Mouse (Mus musculus): ENCODE data around the gene Epc2. TPM values are rescaled to one million over a fixed set of nuclear protein-coding genes. Genes with fewer than 3 reads are reported as not detected.

The Epc2 gene
- 12.3 and 14.4 TPM in 2 replicates for polyA plus RNA-seq (2014; fragmentation: Nextera tagmentation; extraction: Ambion mirVana)

DNA sequence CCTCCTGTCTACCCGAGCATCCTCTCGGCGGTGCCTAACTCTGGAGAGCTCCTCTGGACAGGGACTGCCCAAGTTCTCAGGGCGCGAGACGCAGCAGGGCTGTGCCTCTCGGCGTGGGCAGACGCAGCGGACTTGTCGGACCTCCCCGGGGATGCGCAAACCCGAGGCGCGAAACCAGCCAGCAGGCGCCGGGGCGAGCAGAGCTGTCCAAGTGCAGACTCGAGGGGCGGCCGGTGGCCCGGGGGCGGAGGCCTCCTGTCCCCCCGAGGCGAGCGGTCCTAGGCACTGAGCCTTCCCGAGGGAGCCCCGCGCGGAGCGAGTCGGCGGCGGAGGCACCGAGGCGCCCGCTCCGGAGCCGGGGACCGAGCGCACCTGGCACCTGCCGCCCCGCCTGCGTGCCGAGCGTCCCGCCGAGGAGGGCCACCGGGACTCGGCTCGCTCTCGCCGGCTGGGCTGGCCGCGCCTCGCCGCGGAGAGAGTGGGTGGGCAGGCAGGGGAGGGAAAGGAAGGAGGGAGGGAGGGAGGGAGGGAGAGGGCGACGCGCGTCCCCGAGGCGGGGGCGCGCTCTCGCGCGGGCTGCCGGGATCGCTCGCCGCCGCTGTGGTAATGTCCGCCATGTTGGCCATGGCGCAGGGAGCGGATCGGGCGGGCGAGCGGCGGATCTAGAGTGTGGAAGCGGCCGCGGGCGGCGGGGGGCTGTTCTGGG lies at the start of gene Epc2:
Epc2 (plus strand) TSS at position 556 of the 706 bp plus-strand sequence.
- Histone ChIP-seq H3K9me3 (ENCODE audit: control insufficient read depth, low read length) (no peaks in the 10 kb centered on the region), H3K27ac (ENCODE audit: low read depth, low read length) (peak within 1 kb of the TSS; percentile 99), H3K4me3 (ENCODE audit: low read depth, low read length) (peak within 1 kb of the TSS; percentile 87), H3K9ac (ENCODE audit: low read length) (peak within 1 kb of the TSS; percentile 97), H3K27me3 (ENCODE audit: control insufficient read depth, insufficient read depth, low read length) (no peaks in the 10 kb centered on the region), H3K36me3 (ENCODE audit: control insufficient read depth, insufficient read depth, low read length) (no peaks in the 10 kb centered on the region), H3K4me1 (replicated peaks; ENCODE audit: control insufficient read depth, insufficient read depth, low read length) (0 out of 2 replicates have a peak, but pooled peaks cover 5% of the 10 kb centered on the region), H3K4me2 (ENCODE audit: low read depth, low read length, severe bottlenecking) (peak within 1 kb of the TSS; percentile 82)
- ATAC-seq (replicated peaks; ENCODE audit: low FRiP score) (peak; percentile 85), DNase-seq (ENCODE audit: low spot score) (peak; percentile 97)
- under 1% methylated on average over 81 of the region's 88 CpGs for WGBS

DNA sequence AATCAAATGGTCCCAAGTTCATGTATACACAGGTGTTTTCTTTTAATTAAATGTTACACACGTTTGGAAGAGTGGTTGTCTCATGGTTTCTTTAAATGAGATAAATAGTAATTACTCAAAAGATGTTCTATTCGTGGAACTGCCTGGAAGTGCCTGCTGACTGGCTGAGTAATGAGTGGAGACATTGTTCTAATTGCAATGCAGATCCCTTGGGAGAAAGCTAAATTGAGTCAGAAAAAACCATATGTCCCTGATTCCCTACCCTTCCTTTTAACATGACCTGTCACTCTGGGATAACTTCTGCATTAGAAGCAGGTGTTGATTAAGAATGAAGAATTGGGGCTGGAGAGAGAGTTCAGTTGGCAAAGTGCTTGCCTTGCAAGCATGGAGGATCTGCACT lies 45.3 kb upstream of the Epc2 start:
- Histone ChIP-seq H3K36me3 (ENCODE audit: control insufficient read depth, insufficient read depth, low read length) (no peaks in the 10 kb centered on the region), H3K4me1 (replicated peaks; ENCODE audit: control insufficient read depth, insufficient read depth, low read length) (no peaks in the 10 kb centered on the region), H3K4me2 (ENCODE audit: low read depth, low read length, severe bottlenecking) (no peak overlapping the region), H3K4me3 (ENCODE audit: low read depth, low read length) (no peak overlapping the region), H3K9me3 (ENCODE audit: control insufficient read depth, low read length) (no peaks in the 10 kb centered on the region), H3K27me3 (ENCODE audit: control insufficient read depth, insufficient read depth, low read length) (no peaks in the 10 kb centered on the region), H3K9ac (ENCODE audit: low read length) (no peak overlapping the region), H3K27ac (ENCODE audit: low read depth, low read length) (no peak overlapping the region)
- 49% methylated on average over 2 of the region's 2 CpGs for WGBS
- ATAC-seq (replicated peaks; ENCODE audit: low FRiP score) (no peak), DNase-seq (ENCODE audit: low spot score) (no peak)

DNA sequence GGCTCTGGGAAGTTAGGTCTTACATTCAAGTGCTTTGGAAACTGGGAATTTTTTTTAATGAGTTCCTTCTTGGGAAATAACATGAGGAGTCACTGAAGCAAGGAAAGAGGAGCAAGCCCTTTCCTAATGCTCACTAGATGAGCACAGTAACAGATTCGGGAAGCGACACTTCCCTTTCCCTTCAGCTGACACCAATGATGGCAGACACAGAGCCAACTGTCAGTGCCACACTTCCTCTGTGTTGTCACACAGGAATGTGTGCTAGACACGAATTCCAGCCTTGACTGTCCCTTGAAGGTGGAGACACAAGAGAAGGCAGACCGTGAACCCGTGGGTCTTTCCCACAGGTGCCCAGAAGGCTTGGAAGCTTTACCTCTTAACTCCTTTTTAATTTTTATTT lies 39.6 kb upstream of the Epc2 start:
- H3K4me3 ChIP-seq (ENCODE audit: low read depth, low read length), result no peak overlapping the region
- no peaks in the 10 kb centered on the region for H3K27me3 ChIP-seq (ENCODE audit: control insufficient read depth, insufficient read depth, low read length)
- no peak overlapping the region for H3K27ac ChIP-seq (ENCODE audit: low read depth, low read length)
- H3K36me3 ChIP-seq (ENCODE audit: control insufficient read depth, insufficient read depth, low read length), result no peaks in the 10 kb centered on the region
- no peak for ATAC-seq (replicated peaks; ENCODE audit: low FRiP score)
- no peak for DNase-seq (ENCODE audit: low spot score)
- no peaks in the 10 kb centered on the region for H3K4me1 ChIP-seq (replicated peaks; ENCODE audit: control insufficient read depth, insufficient read depth, low read length)
- no peak overlapping the region for H3K9ac ChIP-seq (ENCODE audit: low read length)
- no peaks in the 10 kb centered on the region for H3K9me3 ChIP-seq (ENCODE audit: control insufficient read depth, low read length)
- WGBS, result 88% methylated on average over 5 of the region's 5 CpGs
- no peak overlapping the region for H3K4me2 ChIP-seq (ENCODE audit: low read depth, low read length, severe bottlenecking)

DNA sequence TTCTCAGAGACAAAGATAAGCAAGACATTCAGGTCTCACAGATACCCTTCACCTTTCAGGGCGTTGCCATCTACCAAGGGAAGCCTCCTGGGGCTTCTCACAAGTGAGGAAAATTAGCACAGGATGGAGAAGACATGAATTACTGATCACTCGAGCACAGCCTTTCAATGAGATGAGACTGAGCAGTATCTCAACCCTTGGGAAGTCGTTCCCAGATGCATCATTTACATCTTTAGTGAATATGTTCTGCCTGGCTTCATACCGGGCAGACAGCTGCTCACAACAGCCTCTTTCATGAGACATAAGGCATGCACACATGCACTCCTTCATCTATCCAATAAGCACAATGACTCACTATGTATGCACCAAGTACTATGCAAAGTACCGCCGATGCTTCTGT lies 38.7 kb upstream of the Epc2 start:
- ATAC-seq (replicated peaks; ENCODE audit: low FRiP score) (no peak), DNase-seq (ENCODE audit: low spot score) (no peak)
- Histone ChIP-seq H3K4me2 (ENCODE audit: low read depth, low read length, severe bottlenecking) (no peak overlapping the region), H3K27me3 (ENCODE audit: control insufficient read depth, insufficient read depth, low read length) (no peaks in the 10 kb centered on the region), H3K4me1 (replicated peaks; ENCODE audit: control insufficient read depth, insufficient read depth, low read length) (no peaks in the 10 kb centered on the region), H3K4me3 (ENCODE audit: low read depth, low read length) (no peak overlapping the region), H3K9me3 (ENCODE audit: control insufficient read depth, low read length) (no peaks in the 10 kb centered on the region), H3K36me3 (ENCODE audit: control insufficient read depth, insufficient read depth, low read length) (no peaks in the 10 kb centered on the region), H3K9ac (ENCODE audit: low read length) (no peak overlapping the region), H3K27ac (ENCODE audit: low read depth, low read length) (no peak overlapping the region)
- 80% methylated on average over 6 of the region's 6 CpGs for WGBS

DNA sequence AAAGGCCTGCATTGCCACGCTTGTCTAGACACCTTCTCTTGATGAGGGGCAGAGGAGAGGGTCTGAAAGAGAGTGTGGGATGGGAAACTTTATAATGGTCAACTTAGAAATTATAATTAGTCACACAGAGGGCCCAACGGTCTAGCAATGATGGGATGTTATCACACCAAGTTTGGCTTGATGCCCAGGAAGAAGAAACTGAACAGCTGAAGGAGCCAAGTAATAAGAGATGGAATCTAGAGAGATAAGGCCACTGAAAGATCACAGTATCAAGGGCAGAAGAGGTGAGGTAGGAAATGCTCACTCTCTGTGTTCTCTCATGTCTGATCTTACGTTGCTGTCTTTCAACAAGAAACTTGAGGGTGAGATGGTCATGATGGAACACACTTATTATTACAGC lies 35.4 kb upstream of the Epc2 start:
- Histone ChIP-seq H3K9me3 (ENCODE audit: control insufficient read depth, low read length) (no peaks in the 10 kb centered on the region), H3K27me3 (ENCODE audit: control insufficient read depth, insufficient read depth, low read length) (no peaks in the 10 kb centered on the region), H3K27ac (ENCODE audit: low read depth, low read length) (no peak overlapping the region), H3K36me3 (ENCODE audit: control insufficient read depth, insufficient read depth, low read length) (no peaks in the 10 kb centered on the region), H3K9ac (ENCODE audit: low read length) (no peak overlapping the region), H3K4me3 (ENCODE audit: low read depth, low read length) (no peak overlapping the region), H3K4me1 (replicated peaks; ENCODE audit: control insufficient read depth, insufficient read depth, low read length) (no peaks in the 10 kb centered on the region), H3K4me2 (ENCODE audit: low read depth, low read length, severe bottlenecking) (no peak overlapping the region)
- 88% methylated on average over 3 of the region's 3 CpGs for WGBS
- DNase-seq (ENCODE audit: low spot score), result no peak
- ATAC-seq (replicated peaks; ENCODE audit: low FRiP score), result no peak

DNA sequence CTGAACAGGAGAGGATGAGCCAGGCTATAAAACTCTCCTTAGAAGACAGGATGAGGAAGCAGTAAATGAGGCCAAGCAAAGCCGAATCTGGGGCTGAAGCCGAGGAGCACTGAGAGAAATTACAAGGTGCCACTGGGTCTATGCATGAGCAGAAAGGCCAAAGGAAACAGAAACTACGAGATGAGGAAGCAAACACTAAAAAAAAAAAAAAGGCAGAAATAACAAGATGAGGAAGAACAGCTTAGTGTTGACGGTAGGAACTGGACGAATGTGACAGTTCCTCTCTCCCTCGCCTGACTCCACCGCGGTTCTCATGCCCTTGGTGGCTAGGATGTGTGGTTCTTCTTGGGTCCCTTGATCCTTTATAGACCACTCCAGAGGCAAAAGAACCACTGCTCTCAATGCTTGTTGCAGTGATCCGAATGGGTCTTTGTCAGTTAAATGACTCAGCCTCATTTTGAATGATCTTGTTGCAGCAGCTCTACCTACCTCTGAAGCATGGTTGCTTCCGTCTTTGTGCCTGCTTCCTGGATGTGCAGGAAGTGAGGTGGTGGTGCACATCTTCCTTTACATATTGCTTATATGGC lies 34.2 kb upstream of the Epc2 start:
- Histone ChIP-seq H3K4me1 (replicated peaks; ENCODE audit: control insufficient read depth, insufficient read depth, low read length) (no peaks in the 10 kb centered on the region), H3K36me3 (ENCODE audit: control insufficient read depth, insufficient read depth, low read length) (no peaks in the 10 kb centered on the region), H3K9ac (ENCODE audit: low read length) (no peak overlapping the region), H3K9me3 (ENCODE audit: control insufficient read depth, low read length) (no peaks in the 10 kb centered on the region), H3K4me3 (ENCODE audit: low read depth, low read length) (no peak overlapping the region), H3K27ac (ENCODE audit: low read depth, low read length) (no peak overlapping the region), H3K4me2 (ENCODE audit: low read depth, low read length, severe bottlenecking) (no peak overlapping the region), H3K27me3 (ENCODE audit: control insufficient read depth, insufficient read depth, low read length) (no peaks in the 10 kb centered on the region)
- WGBS, result 89% methylated on average over 10 of the region's 10 CpGs
- ATAC-seq (replicated peaks; ENCODE audit: low FRiP score) (no peak), DNase-seq (ENCODE audit: low spot score) (no peak)

DNA sequence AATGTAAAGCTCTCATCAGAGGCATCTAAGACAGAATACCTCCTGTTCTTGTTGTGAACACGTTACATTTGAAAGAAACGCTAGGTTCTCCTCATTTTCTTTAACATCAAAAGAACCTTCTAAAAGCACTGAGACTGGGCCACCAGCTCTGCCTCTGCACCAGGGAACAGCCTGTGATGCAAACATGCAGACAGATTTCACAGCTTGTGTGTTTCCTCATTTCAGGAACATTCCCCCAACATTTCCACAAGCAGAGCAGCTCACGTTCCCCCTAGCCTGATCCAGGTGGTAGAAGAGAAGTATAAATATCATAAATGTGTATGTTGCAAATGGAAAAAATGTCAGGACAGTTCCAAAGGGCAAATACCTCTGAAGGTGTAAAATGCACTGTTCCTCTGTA lies 30.9 kb upstream of the Epc2 start:
- H3K9ac ChIP-seq (ENCODE audit: low read length), result no peak overlapping the region
- no peak for DNase-seq (ENCODE audit: low spot score)
- WGBS, result 83% methylated on average over 3 of the region's 3 CpGs

DNA sequence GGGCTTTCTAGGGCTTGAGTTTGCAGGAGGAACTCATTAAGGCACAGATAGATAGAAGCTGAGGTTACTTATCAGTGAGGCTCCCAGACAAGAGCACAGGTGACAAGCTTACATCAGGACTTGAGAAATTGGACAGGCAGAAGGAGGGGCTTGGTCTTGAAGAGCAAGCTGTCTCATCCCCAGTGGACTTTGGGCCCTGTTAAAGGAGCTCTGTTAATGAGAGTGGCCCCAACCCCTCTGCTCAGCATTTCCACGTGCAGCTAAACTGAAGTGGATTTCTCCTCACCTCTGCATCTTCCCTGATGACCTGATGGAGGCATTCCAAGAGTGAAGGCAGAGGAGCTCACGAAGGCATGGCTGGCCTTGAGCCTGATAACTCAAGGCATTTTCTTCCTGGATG lies 27.4 kb upstream of the Epc2 start:
- H3K4me3 ChIP-seq (ENCODE audit: low read depth, low read length), result no peak overlapping the region
- H3K36me3 ChIP-seq (ENCODE audit: control insufficient read depth, insufficient read depth, low read length), result no peaks in the 10 kb centered on the region
- no peaks in the 10 kb centered on the region for H3K27me3 ChIP-seq (ENCODE audit: control insufficient read depth, insufficient read depth, low read length)
- no peak overlapping the region for H3K9ac ChIP-seq (ENCODE audit: low read length)
- H3K27ac ChIP-seq (ENCODE audit: low read depth, low read length), result no peak overlapping the region
- WGBS, result 86% methylated on average over 2 of the region's 2 CpGs
- DNase-seq (ENCODE audit: low spot score) (no peak), ATAC-seq (replicated peaks; ENCODE audit: low FRiP score) (no peak)
- H3K4me1 ChIP-seq (replicated peaks; ENCODE audit: control insufficient read depth, insufficient read depth, low read length), result no peaks in the 10 kb centered on the region
- H3K9me3 ChIP-seq (ENCODE audit: control insufficient read depth, low read length), result no peaks in the 10 kb centered on the region
- no peak overlapping the region for H3K4me2 ChIP-seq (ENCODE audit: low read depth, low read length, severe bottlenecking)

More for the DNA sequence above, 30.9 kb upstream of the Epc2 start:
- Histone ChIP-seq H3K4me2 (ENCODE audit: low read depth, low read length, severe bottlenecking) (no peak overlapping the region), H3K36me3 (ENCODE audit: control insufficient read depth, insufficient read depth, low read length) (no peaks in the 10 kb centered on the region), H3K9me3 (ENCODE audit: control insufficient read depth, low read length) (no peaks in the 10 kb centered on the region), H3K4me1 (replicated peaks; ENCODE audit: control insufficient read depth, insufficient read depth, low read length) (no peaks in the 10 kb centered on the region), H3K4me3 (ENCODE audit: low read depth, low read length) (no peak overlapping the region), H3K27ac (ENCODE audit: low read depth, low read length) (no peak overlapping the region), H3K27me3 (ENCODE audit: control insufficient read depth, insufficient read depth, low read length) (no peaks in the 10 kb centered on the region)
- ATAC-seq (replicated peaks; ENCODE audit: low FRiP score), result no peak

DNA sequence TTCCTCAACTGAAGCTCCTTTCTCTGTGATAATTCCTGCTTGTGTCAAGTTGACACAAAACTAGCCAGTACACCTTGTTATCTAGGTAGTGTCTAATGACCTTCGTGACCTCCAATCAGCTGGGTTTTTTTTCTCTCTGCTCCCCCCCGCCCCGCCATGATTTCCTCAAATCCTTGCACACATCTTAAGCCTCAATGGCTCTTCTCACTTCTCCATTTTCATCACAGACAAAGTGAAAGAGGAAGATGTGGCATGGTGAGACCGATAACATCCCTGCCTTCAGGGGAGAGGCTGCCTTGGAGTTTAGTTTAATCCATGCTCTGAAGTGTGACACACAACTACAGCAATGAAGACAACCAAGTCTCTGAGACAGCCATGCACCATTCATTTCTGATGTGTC lies 26.5 kb upstream of the Epc2 start:
- DNase-seq (ENCODE audit: low spot score), result no peak
- H3K27me3 ChIP-seq (ENCODE audit: control insufficient read depth, insufficient read depth, low read length), result no peaks in the 10 kb centered on the region
- 86% methylated on average over 4 of the region's 4 CpGs for WGBS
- H3K9me3 ChIP-seq (ENCODE audit: control insufficient read depth, low read length), result no peaks in the 10 kb centered on the region
- H3K36me3 ChIP-seq (ENCODE audit: control insufficient read depth, insufficient read depth, low read length), result no peaks in the 10 kb centered on the region
- ATAC-seq (replicated peaks; ENCODE audit: low FRiP score), result no peak
- H3K9ac ChIP-seq (ENCODE audit: low read length), result no peak overlapping the region
- no peaks in the 10 kb centered on the region for H3K4me1 ChIP-seq (replicated peaks; ENCODE audit: control insufficient read depth, insufficient read depth, low read length)
- H3K27ac ChIP-seq (ENCODE audit: low read depth, low read length), result no peak overlapping the region
- no peak overlapping the region for H3K4me2 ChIP-seq (ENCODE audit: low read depth, low read length, severe bottlenecking)
- no peak overlapping the region for H3K4me3 ChIP-seq (ENCODE audit: low read depth, low read length)
